Mouse (Mus musculus) heart, embryonic 15.5 days (tissue): ENCODE measurements around the gene Pnpo. TPM values are rescaled to one million over a fixed set of nuclear protein-coding genes. Genes with fewer than 3 reads are reported as not detected.
A peak's percentile ranks its signal among the peaks of the same experiment; 100 is the strongest.

Experiments
- ATAC-seq: fragments of 200-750 bp; cut with Nextera tagmentation; replicated peaks from 2 replicates; pipeline ENCODE4 v1.8.0; 2017; ENCODE audit warnings: low read depth, moderate TSS enrichment; ENCODE audit not compliant: insufficient number of reproducible peaks, insufficient read depth, low FRiP score
- H3K27ac ChIP-seq: fragments of 300-500 bp; sonication (generic); 2 replicates; pipeline ENCODE4 v1.5.1; 2015; ENCODE audit warnings: mild to moderate bottlenecking, inconsistent platforms
- H3K27me3 ChIP-seq: fragments of 300-500 bp; sonication (generic); 2 replicates; pipeline ENCODE4 v1.6.1; 2015; ENCODE audit warnings: inconsistent platforms
- H3K36me3 ChIP-seq: fragments of 300-500 bp; sonication (generic); 2 replicates; pipeline ENCODE4 v1.6.1; 2015; ENCODE audit warnings: mild to moderate bottlenecking, inconsistent platforms
- H3K4me1 ChIP-seq: fragments of 300-500 bp; sonication (generic); replicated peaks from 2 replicates; pipeline ENCODE4 v1.6.1; 2015; ENCODE audit warnings: inconsistent platforms
- H3K4me2 ChIP-seq: fragments of 300-500 bp; sonication (generic); 2 replicates; pipeline ENCODE4 v1.6.1; 2015; ENCODE audit warnings: inconsistent platforms, mild to moderate bottlenecking, moderate library complexity
- H3K4me3 ChIP-seq: fragments of 300-500 bp; sonication (generic); 2 replicates; pipeline ENCODE4 v1.5.1; 2015; ENCODE audit warnings: mild to moderate bottlenecking, inconsistent platforms
- H3K9ac ChIP-seq: fragments of 300-500 bp; sonication (generic); 2 replicates; pipeline ENCODE4 v1.6.1; 2015; ENCODE audit warnings: mild to moderate bottlenecking, inconsistent platforms
- H3K9me3 ChIP-seq: fragments of 300-500 bp; sonication (generic); replicated peaks from 2 replicates; pipeline ENCODE4 v1.6.1; 2016; ENCODE audit warnings: inconsistent platforms
- WGBS: fragments of 180-500 bp; shearing (Covaris S2); methylation state at CpG from one replicate; pipeline ENCODE4 v1.1.7; 2015; ENCODE audit warnings: mixed read lengths; 5-methylcytosine and 5-hydroxymethylcytosine counted together
- polyA plus RNA-seq: library from polyadenylated mRNA; unstranded; fragments of >200 nt; fragmentation: Nextera tagmentation; extraction: Ambion mirVana; gene quantifications from 2 replicates; pipeline ENCODE4 v1.2.1, GENCODE M21; 2015

Gene Pnpo
- polyA plus RNA-seq, 1 experiment from 2014 or later: 65.2 TPM

DNA sequence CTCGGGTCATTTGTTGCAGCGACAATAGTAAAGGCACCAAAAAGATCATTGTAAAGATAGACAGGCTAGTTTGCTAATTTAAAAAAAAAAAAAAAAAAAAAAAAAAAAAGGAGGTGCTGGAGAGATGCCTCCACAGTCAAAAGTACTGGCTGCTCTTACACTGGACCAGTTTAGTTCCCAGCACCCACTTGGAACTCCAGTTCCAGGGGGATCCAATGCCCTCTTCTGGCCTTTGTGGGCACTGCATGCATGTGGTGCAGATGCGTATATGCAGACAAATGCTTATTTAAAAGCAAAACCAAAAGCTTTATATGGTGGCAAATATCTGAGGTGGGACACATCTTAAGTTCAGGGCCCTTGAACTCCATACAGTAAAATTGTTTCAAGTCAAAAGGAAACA is 7.0 kb upstream of the Pnpo start:
- no peak overlapping the region for H3K9ac ChIP-seq
- WGBS: 97% methylated on average over 3 of the region's 3 CpGs
- H3K36me3 ChIP-seq: peaks cover 43% of the 10 kb centered on the region
- H3K27me3 ChIP-seq: no peaks in the 10 kb centered on the region
- no peak for ATAC-seq
- no peaks in the 10 kb centered on the region for H3K4me1 ChIP-seq
- H3K4me2 ChIP-seq: no peak overlapping the region
- H3K27ac ChIP-seq: no peak overlapping the region
- H3K9me3 ChIP-seq: no peaks in the 10 kb centered on the region
- no peak overlapping the region for H3K4me3 ChIP-seq

- H3K4me1 ChIP-seq: peaks cover 11% of the 10 kb centered on the region
- no peak overlapping the region for H3K4me3 ChIP-seq
- no peak overlapping the region for H3K9ac ChIP-seq
- no peaks in the 10 kb centered on the region for H3K27me3 ChIP-seq
- H3K36me3 ChIP-seq: peaks cover 19% of the 10 kb centered on the region; the same call in 1 of the 2 replicates
- no peak overlapping the region for H3K4me2 ChIP-seq
- H3K9me3 ChIP-seq: no peaks in the 10 kb centered on the region
- H3K27ac ChIP-seq: no peak overlapping the region
- no peak for ATAC-seq
- WGBS: 72% methylated on average over 4 of the region's 4 CpGs
Observed at GRCm38 (mm10) chr11:96947849-96948248, 4.1 kb upstream of the Pnpo start.

GRCm38 (mm10) chr11:96946498-96946897 is 2.7 kb upstream of the Pnpo start:
- H3K9me3 ChIP-seq: no peaks in the 10 kb centered on the region
- no peak overlapping the region for H3K27ac ChIP-seq
- H3K4me3 ChIP-seq: no peak overlapping the region
- ATAC-seq: no peak
- H3K36me3 ChIP-seq: peaks cover 7% of the 10 kb centered on the region; the same call in 1 of the 2 replicates
- peaks cover 11% of the 10 kb centered on the region for H3K4me1 ChIP-seq
- H3K9ac ChIP-seq: no peak overlapping the region
- H3K27me3 ChIP-seq: no peaks in the 10 kb centered on the region
- no peak overlapping the region for H3K4me2 ChIP-seq
- 80% methylated on average over 9 of the region's 9 CpGs for WGBS

- ATAC-seq: no peak
- WGBS: 68% methylated on average over 14 of the region's 14 CpGs
- H3K27ac ChIP-seq: no peak overlapping the region
- peak overlapping the region; percentile 99; the same call in 1 of the 2 replicates for H3K4me2 ChIP-seq
- H3K36me3 ChIP-seq: no peaks in the 10 kb centered on the region
- no peaks in the 10 kb centered on the region for H3K27me3 ChIP-seq
- H3K4me1 ChIP-seq: peaks cover 11% of the 10 kb centered on the region
- no peak overlapping the region for H3K9ac ChIP-seq
- peak overlapping the region; percentile 78; the same call in 1 of the 2 replicates for H3K4me3 ChIP-seq
- no peaks in the 10 kb centered on the region for H3K9me3 ChIP-seq
Observed at GRCm38 (mm10) chr11:96944844-96945580, 1.2 kb upstream of the Pnpo start.

GRCm38 (mm10) chr11:96941989-96942590 is 1.7 kb downstream of the Pnpo start:
- no peaks in the 10 kb centered on the region for H3K9me3 ChIP-seq
- no peak overlapping the region for H3K27ac ChIP-seq
- no peaks in the 10 kb centered on the region for H3K36me3 ChIP-seq
- no peak overlapping the region for H3K9ac ChIP-seq
- H3K4me3 ChIP-seq: no peak overlapping the region
- H3K27me3 ChIP-seq: no peaks in the 10 kb centered on the region
- no peak overlapping the region for H3K4me2 ChIP-seq
- 83% methylated on average over 6 of the region's 6 CpGs for WGBS
- peaks cover 14% of the 10 kb centered on the region for H3K4me1 ChIP-seq
- ATAC-seq: no peak

GRCm38 (mm10) chr11:96940578-96941465 is 3.0 kb downstream of the Pnpo start:
- Histone ChIP-seq H3K9ac (no peak overlapping the region), H3K9me3 (no peaks in the 10 kb centered on the region), H3K27ac (no peak overlapping the region), H3K4me3 (no peak overlapping the region), H3K4me1 (peaks cover 14% of the 10 kb centered on the region), H3K36me3 (no peaks in the 10 kb centered on the region), H3K4me2 (no peak overlapping the region), H3K27me3 (no peaks in the 10 kb centered on the region)
- WGBS: 72% methylated on average over 16 of the region's 16 CpGs
- ATAC-seq: no peak

- ATAC-seq: no peak
- no peaks in the 10 kb centered on the region for H3K36me3 ChIP-seq
- H3K9me3 ChIP-seq: no peaks in the 10 kb centered on the region
- H3K4me2 ChIP-seq: no peak overlapping the region
- H3K27me3 ChIP-seq: no peaks in the 10 kb centered on the region
- H3K27ac ChIP-seq: no peak overlapping the region
- H3K9ac ChIP-seq: no peak overlapping the region
- H3K4me3 ChIP-seq: no peak overlapping the region
- 81% methylated on average over 6 of the region's 6 CpGs for WGBS
- H3K4me1 ChIP-seq: peaks cover 12% of the 10 kb centered on the region
Observed at GRCm38 (mm10) chr11:96938426-96938800, 5.4 kb downstream of the Pnpo start.

DNA sequence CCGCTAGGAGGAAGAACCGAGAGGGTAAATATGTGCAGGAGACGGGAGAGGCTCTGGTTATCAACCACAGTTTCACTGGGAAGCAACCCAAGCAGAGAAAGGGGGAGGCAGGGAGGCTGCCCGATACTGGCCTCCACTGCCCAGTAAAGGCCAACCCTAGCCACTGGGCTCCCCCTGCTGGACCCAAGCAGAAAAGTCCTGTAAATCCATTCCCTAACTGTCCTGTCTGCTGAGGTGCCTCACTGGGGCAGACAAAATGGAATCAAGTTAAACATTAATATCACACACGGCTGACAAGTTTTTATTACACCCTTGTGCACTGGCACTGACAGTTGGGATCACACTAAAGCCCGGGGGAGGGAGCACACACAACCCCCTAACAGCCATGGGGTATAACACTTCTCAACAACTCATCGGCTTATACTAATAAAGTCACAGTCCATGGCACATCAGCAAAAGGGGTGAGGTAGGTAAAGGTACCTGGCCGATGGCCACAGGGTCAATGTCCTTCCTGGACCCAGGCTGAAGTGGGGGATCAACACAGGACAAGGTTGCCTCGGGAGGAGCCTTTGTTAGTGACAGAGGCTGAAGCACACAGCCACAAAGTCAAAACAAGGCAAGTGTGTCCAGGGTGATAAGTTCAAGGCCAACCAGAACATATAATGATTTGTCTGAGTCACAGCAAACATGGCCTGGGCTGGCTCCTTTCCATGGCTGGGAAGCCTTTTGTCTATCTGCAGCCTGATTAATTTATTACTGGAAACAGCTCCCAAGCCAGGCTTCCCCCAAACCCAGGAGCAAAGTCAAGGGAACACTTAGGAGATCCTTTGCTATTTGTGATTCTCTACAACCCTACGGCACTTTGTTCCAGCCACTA is 6.0 kb downstream of the Pnpo start:
- ATAC-seq: peak; percentile 45; the same call in 1 of the 2 replicates
- H3K27me3 ChIP-seq: no peaks in the 10 kb centered on the region
- no peak overlapping the region for H3K9ac ChIP-seq
- no peak overlapping the region for H3K4me2 ChIP-seq
- H3K4me3 ChIP-seq: no peak overlapping the region
- no peak overlapping the region for H3K27ac ChIP-seq
- WGBS: 47% methylated on average over 10 of the region's 10 CpGs
- peaks cover 9% of the 10 kb centered on the region; the same call in 1 of the 2 replicates for H3K4me1 ChIP-seq
- H3K9me3 ChIP-seq: no peaks in the 10 kb centered on the region
- H3K36me3 ChIP-seq: no peaks in the 10 kb centered on the region

DNA sequence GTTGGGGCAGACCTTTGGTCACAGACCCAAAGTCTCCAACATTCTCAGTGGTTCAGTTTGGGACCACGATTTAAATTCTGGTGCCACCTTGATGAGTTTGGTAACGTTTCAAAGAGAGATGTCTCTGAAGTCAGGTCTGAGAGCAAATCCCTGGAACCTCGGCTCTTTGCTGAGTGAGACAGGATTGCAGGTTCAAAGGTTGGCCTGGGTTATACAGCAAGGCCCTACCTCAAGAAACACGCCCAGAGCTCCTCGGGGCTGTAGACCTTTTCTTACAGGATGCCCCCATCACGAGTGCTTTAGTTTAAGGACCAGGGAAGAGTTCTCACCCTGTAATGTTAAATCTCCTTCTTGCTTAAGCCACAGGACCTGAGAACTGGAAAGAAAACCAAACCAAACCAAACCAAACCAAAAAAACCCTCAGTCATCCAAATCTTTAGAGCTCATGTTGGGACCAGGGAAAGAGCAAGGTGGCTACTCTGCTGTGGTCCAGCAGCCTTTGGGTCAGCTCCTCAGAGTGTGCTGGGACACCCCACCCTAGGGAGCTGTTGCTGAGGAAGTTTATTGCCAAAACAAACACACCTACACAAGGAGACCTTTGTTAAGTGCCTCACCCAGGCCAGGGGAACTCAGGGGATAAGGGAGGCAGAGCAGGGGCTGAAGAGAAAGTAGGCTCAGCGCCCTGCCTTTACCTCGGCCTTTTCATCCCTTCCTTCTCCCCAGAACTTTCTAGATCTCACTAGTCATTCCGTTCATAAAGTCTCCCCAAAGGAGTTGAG is 7.7 kb downstream of the Pnpo start:
- H3K4me2 ChIP-seq: no peak overlapping the region
- 80% methylated on average over 9 of the region's 9 CpGs for WGBS
- H3K27me3 ChIP-seq: no peaks in the 10 kb centered on the region; the same call in 1 of the 2 replicates
- no peak overlapping the region for H3K27ac ChIP-seq
- no peaks in the 10 kb centered on the region for H3K36me3 ChIP-seq
- no peak overlapping the region for H3K9ac ChIP-seq
- H3K4me3 ChIP-seq: no peak overlapping the region
- H3K4me1 ChIP-seq: peaks cover 15% of the 10 kb centered on the region
- no peaks in the 10 kb centered on the region for H3K9me3 ChIP-seq
- ATAC-seq: no peak

DNA sequence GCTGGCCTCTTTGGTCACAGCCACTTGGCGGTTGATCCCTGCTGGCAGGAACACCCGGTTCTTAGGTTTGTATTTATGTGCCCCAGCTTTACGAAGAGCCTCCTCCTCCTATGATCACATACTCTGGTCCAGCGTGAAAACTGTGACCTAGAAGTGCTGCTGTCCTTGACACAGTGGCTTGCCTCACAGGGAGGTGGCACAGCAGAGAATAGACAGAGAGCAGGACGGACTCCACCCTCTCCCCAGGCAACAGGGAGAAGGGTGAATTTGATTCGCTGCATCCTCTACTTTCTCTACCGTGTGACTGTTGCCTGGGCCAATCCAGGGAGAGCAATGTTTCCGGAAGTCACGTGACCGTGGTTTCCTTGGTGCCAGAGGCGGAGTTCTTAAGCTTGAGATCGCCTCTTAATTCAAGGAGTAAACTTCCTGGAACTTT is 8.8 kb downstream of the Pnpo start:
- ATAC-seq: peak; percentile 82
- H3K9me3 ChIP-seq: no peaks in the 10 kb centered on the region
- peaks cover 15% of the 10 kb centered on the region for H3K4me1 ChIP-seq
- peak overlapping the region; percentile 56 for H3K27ac ChIP-seq
- no peaks in the 10 kb centered on the region for H3K36me3 ChIP-seq
- peak overlapping the region; percentile 40 for H3K4me2 ChIP-seq
- peaks cover 6% of the 10 kb centered on the region for H3K27me3 ChIP-seq
- H3K4me3 ChIP-seq: peak overlapping the region; percentile 16
- H3K9ac ChIP-seq: no peak overlapping the region
- WGBS: 19% methylated on average over 12 of the region's 12 CpGs
